Mouse (Mus musculus): Measurements from ENCODE around the gene Dcaf12. TPM values are rescaled to one million over a fixed set of nuclear protein-coding genes. Genes with fewer than 3 reads are reported as not detected.

Gene Dcaf12
- polyA plus RNA-seq, 1 experiment from 2014 or later, result 50.8 TPM

GRCm38 (mm10) chr4:41348584-41349198 is 34.0 kb upstream of the Dcaf12 start, which contains the start of gene Ubap1:
Gene Ubap1, plus strand, starts transcription at chr4:41348996.
- DNase-seq (ENCODE audit: low spot score), result peak; percentile 93
- Histone ChIP-seq H3K27ac (ENCODE audit: low read depth, low read length) (peak within 1 kb of the TSS; percentile 84), H3K4me1 (replicated peaks; ENCODE audit: control insufficient read depth, insufficient read depth, low read length) (peaks cover 13% of the 10 kb centered on the region; the same call in 1 of the 2 replicates), H3K36me3 (ENCODE audit: control insufficient read depth, insufficient read depth, low read length) (peaks cover 6% of the 10 kb centered on the region; the same call in 1 of the 2 replicates), H3K9me3 (ENCODE audit: control insufficient read depth, low read length) (no peaks in the 10 kb centered on the region), H3K4me2 (peak within 1 kb of the TSS; percentile 87), H3K27me3 (replicated peaks; ENCODE audit: control insufficient read depth, insufficient read depth, low read length) (no peaks in the 10 kb centered on the region), H3K4me3 (ENCODE audit: low read depth, low read length) (peak within 1 kb of the TSS; percentile 94), H3K9ac (ENCODE audit: low read depth, low read length) (peak within 1 kb of the TSS; percentile 86)
- peak; percentile 93 for ATAC-seq (replicated peaks; ENCODE audit: low FRiP score)
- WGBS, result under 1% methylated on average over 31 of the region's 31 CpGs

- peak overlapping the region; percentile 94 for H3K4me3 ChIP-seq (ENCODE audit: low read depth, low read length)
- H3K27me3 ChIP-seq (replicated peaks; ENCODE audit: control insufficient read depth, insufficient read depth, low read length), result no peaks in the 10 kb centered on the region
- WGBS, result 28% methylated on average over 5 of the region's 5 CpGs
- peak overlapping the region; percentile 34; the same call in 1 of the 2 replicates for H3K9ac ChIP-seq (ENCODE audit: low read depth, low read length)
- peaks cover 3% of the 10 kb centered on the region; the same call in 1 of the 2 replicates for H3K36me3 ChIP-seq (ENCODE audit: control insufficient read depth, insufficient read depth, low read length)
- DNase-seq (ENCODE audit: low spot score) (no peak), ATAC-seq (replicated peaks; ENCODE audit: low FRiP score) (no peak)
- peak overlapping the region; percentile 87 for H3K4me2 ChIP-seq
- H3K9me3 ChIP-seq (ENCODE audit: control insufficient read depth, low read length), result no peaks in the 10 kb centered on the region
- peak overlapping the region; percentile 32; the same call in 1 of the 2 replicates for H3K27ac ChIP-seq (ENCODE audit: low read depth, low read length)
- H3K4me1 ChIP-seq (replicated peaks; ENCODE audit: control insufficient read depth, insufficient read depth, low read length), result peaks cover 12% of the 10 kb centered on the region; the same call in 1 of the 2 replicates
These were observed 33.1 kb upstream of the Dcaf12 start for GRCm38 (mm10) chr4:41347839-41348238.

GRCm38 (mm10) chr4:41346011-41346410 is 31.3 kb upstream of the Dcaf12 start:
- Histone ChIP-seq H3K4me3 (ENCODE audit: low read depth, low read length) (no peak overlapping the region), H3K9me3 (ENCODE audit: control insufficient read depth, low read length) (no peaks in the 10 kb centered on the region), H3K9ac (ENCODE audit: low read depth, low read length) (no peak overlapping the region), H3K4me1 (replicated peaks; ENCODE audit: control insufficient read depth, insufficient read depth, low read length) (peaks cover 10% of the 10 kb centered on the region; the same call in 1 of the 2 replicates), H3K27ac (ENCODE audit: low read depth, low read length) (no peak overlapping the region), H3K27me3 (replicated peaks; ENCODE audit: control insufficient read depth, insufficient read depth, low read length) (no peaks in the 10 kb centered on the region), H3K36me3 (ENCODE audit: control insufficient read depth, insufficient read depth, low read length) (no peaks in the 10 kb centered on the region), H3K4me2 (no peak overlapping the region)
- 60% methylated on average over 2 of the region's 2 CpGs for WGBS
- ATAC-seq (replicated peaks; ENCODE audit: low FRiP score), result no peak
- no peak for DNase-seq (ENCODE audit: low spot score)

- H3K4me1 ChIP-seq (replicated peaks; ENCODE audit: control insufficient read depth, insufficient read depth, low read length), result peaks cover 4% of the 10 kb centered on the region
- DNase-seq (ENCODE audit: low spot score) (no peak), ATAC-seq (replicated peaks; ENCODE audit: low FRiP score) (no peak)
- H3K27me3 ChIP-seq (replicated peaks; ENCODE audit: control insufficient read depth, insufficient read depth, low read length), result no peaks in the 10 kb centered on the region
- H3K4me3 ChIP-seq (ENCODE audit: low read depth, low read length), result no peak overlapping the region
- no peaks in the 10 kb centered on the region for H3K36me3 ChIP-seq (ENCODE audit: control insufficient read depth, insufficient read depth, low read length)
- no peak overlapping the region for H3K4me2 ChIP-seq
- H3K27ac ChIP-seq (ENCODE audit: low read depth, low read length), result no peak overlapping the region
- WGBS, result 82% methylated on average over 11 of the region's 11 CpGs
- no peak overlapping the region for H3K9ac ChIP-seq (ENCODE audit: low read depth, low read length)
- H3K9me3 ChIP-seq (ENCODE audit: control insufficient read depth, low read length), result no peaks in the 10 kb centered on the region
These were observed 26.3 kb upstream of the Dcaf12 start for GRCm38 (mm10) chr4:41340912-41341550.

- ATAC-seq (replicated peaks; ENCODE audit: low FRiP score), result peak; percentile 73
- H3K36me3 ChIP-seq (ENCODE audit: control insufficient read depth, insufficient read depth, low read length), result no peaks in the 10 kb centered on the region
- H3K27me3 ChIP-seq (replicated peaks; ENCODE audit: control insufficient read depth, insufficient read depth, low read length), result no peaks in the 10 kb centered on the region
- no peak overlapping the region for H3K4me3 ChIP-seq (ENCODE audit: low read depth, low read length)
- no peak overlapping the region for H3K4me2 ChIP-seq
- DNase-seq (ENCODE audit: low spot score), result no peak
- no peaks in the 10 kb centered on the region for H3K9me3 ChIP-seq (ENCODE audit: control insufficient read depth, low read length)
- H3K27ac ChIP-seq (ENCODE audit: low read depth, low read length), result no peak overlapping the region
- H3K4me1 ChIP-seq (replicated peaks; ENCODE audit: control insufficient read depth, insufficient read depth, low read length), result peaks cover 8% of the 10 kb centered on the region
- no peak overlapping the region for H3K9ac ChIP-seq (ENCODE audit: low read depth, low read length)
These were observed 21.9 kb upstream of the Dcaf12 start for GRCm38 (mm10) chr4:41336546-41336945.

- H3K36me3 ChIP-seq (ENCODE audit: control insufficient read depth, insufficient read depth, low read length), result no peaks in the 10 kb centered on the region
- H3K9me3 ChIP-seq (ENCODE audit: control insufficient read depth, low read length), result no peaks in the 10 kb centered on the region
- H3K4me1 ChIP-seq (replicated peaks; ENCODE audit: control insufficient read depth, insufficient read depth, low read length), result peaks cover 15% of the 10 kb centered on the region
- no peak overlapping the region for H3K9ac ChIP-seq (ENCODE audit: low read depth, low read length)
- WGBS, result 79% methylated on average over 9 of the region's 9 CpGs
- H3K4me2 ChIP-seq, result peak overlapping the region; percentile 12; the same call in 1 of the 2 replicates
- ATAC-seq (replicated peaks; ENCODE audit: low FRiP score) (peak; percentile 40; the same call in 1 of the 2 replicates), DNase-seq (ENCODE audit: low spot score) (no peak)
- H3K4me3 ChIP-seq (ENCODE audit: low read depth, low read length), result no peak overlapping the region
- peak overlapping the region; percentile 14; the same call in 1 of the 2 replicates for H3K27ac ChIP-seq (ENCODE audit: low read depth, low read length)
- no peaks in the 10 kb centered on the region for H3K27me3 ChIP-seq (replicated peaks; ENCODE audit: control insufficient read depth, insufficient read depth, low read length)
These were observed 17.2 kb upstream of the Dcaf12 start for GRCm38 (mm10) chr4:41331698-41332421.

- ATAC-seq (replicated peaks; ENCODE audit: low FRiP score) (peak; percentile 95), DNase-seq (ENCODE audit: low spot score) (no peak)
- Histone ChIP-seq H3K4me2 (peak overlapping the region; percentile 12), H3K9me3 (ENCODE audit: control insufficient read depth, low read length) (no peaks in the 10 kb centered on the region), H3K27ac (ENCODE audit: low read depth, low read length) (peak overlapping the region; percentile 14; the same call in 1 of the 2 replicates), H3K27me3 (replicated peaks; ENCODE audit: control insufficient read depth, insufficient read depth, low read length) (no peaks in the 10 kb centered on the region), H3K4me1 (replicated peaks; ENCODE audit: control insufficient read depth, insufficient read depth, low read length) (peaks cover 11% of the 10 kb centered on the region), H3K4me3 (ENCODE audit: low read depth, low read length) (no peak overlapping the region), H3K36me3 (ENCODE audit: control insufficient read depth, insufficient read depth, low read length) (no peaks in the 10 kb centered on the region), H3K9ac (ENCODE audit: low read depth, low read length) (peak overlapping the region; percentile 3; the same call in 1 of the 2 replicates)
- WGBS, result 46% methylated on average over 3 of the region's 3 CpGs
These were observed 16.4 kb upstream of the Dcaf12 start for GRCm38 (mm10) chr4:41331085-41331484.

- DNase-seq (ENCODE audit: low spot score), result no peak
- no peak overlapping the region for H3K4me2 ChIP-seq
- peaks cover 11% of the 10 kb centered on the region for H3K4me1 ChIP-seq (replicated peaks; ENCODE audit: control insufficient read depth, insufficient read depth, low read length)
- H3K4me3 ChIP-seq (ENCODE audit: low read depth, low read length), result no peak overlapping the region
- WGBS, result 68% methylated on average over 4 of the region's 4 CpGs
- ATAC-seq (replicated peaks; ENCODE audit: low FRiP score), result no peak
- no peaks in the 10 kb centered on the region for H3K36me3 ChIP-seq (ENCODE audit: control insufficient read depth, insufficient read depth, low read length)
- no peaks in the 10 kb centered on the region for H3K27me3 ChIP-seq (replicated peaks; ENCODE audit: control insufficient read depth, insufficient read depth, low read length)
- no peaks in the 10 kb centered on the region for H3K9me3 ChIP-seq (ENCODE audit: control insufficient read depth, low read length)
- H3K27ac ChIP-seq (ENCODE audit: low read depth, low read length), result no peak overlapping the region
- H3K9ac ChIP-seq (ENCODE audit: low read depth, low read length), result no peak overlapping the region
These were observed 14.8 kb upstream of the Dcaf12 start for GRCm38 (mm10) chr4:41329481-41329880.

Data from liver, embryonic 11.5 days (tissue).